10 mouse cellular contexts compared by ENCODE assay signal in the genomic region with DNA sequence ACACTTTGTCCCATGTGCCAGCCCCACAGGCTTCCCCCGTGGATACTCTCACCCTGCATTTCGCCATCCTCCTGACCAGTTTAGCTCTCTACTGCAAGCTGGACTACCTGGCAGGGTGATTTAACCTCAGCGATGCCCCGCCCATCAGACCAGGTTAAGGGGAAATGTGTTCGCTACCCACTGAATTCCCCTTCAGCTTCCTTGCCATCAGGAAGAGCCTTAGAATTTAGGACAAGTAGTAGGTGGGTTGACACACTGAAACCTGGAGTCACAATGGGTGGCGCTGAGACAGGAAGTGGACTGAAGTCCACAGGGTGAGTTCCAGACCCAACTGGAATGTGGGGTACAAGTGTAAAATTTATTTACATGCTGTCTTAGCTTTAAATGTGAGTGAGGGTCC. TPM values are rescaled to one million over a fixed set of nuclear protein-coding genes. Genes with fewer than 3 reads are reported as not detected.
DNase-seq lines count a peak whose midpoint lies in the region; ATAC-seq lines count a peak whose summit lies in the region.
"Had no signal": no experiment of that assay in that cellular context is flagged by ENCODE, and none has a peak within 500 bp of the region (broad histone marks: within the 10 kb centered on the region; RNA-seq: fewer than 3 reads in every experiment).

A gene (minus strand): TSS at position 101 of the 400 bp plus-strand sequence.

- DNase-seq in kidney, postnatal 4 days, result no peak
- DNase-seq in embryonic facial prominence, embryonic 10.5 days (ENCODE audit: low spot score), result no peak
- DNase-seq in adrenal gland, postnatal 14 days, result no peak
- no peak for DNase-seq in urinary bladder, postnatal 10 days (ENCODE audit: low spot score)
- no peak for DNase-seq in embryo, embryonic 11 days
- DNase-seq: right cerebral cortex, postnatal 4 days had no signal

- H3K27ac ChIP-seq in kidney, embryonic 15.5 days, result no peak within 1 kb of the TSS
- H3K27ac ChIP-seq in embryonic facial prominence, embryonic 10.5 days (replicated peaks), result no peak within 1 kb of the TSS
- H3K27ac ChIP-seq in hindbrain, embryonic 12.5 days, result no peak within 1 kb of the TSS
- H3K27ac ChIP-seq in midbrain, embryonic 15.5 days, result no peak within 1 kb of the TSS

- H3K4me2 ChIP-seq in kidney, embryonic 15.5 days, result peak within 1 kb of the TSS; percentile 60
- peak within 1 kb of the TSS; percentile 42 for H3K4me2 ChIP-seq in hindbrain, embryonic 12.5 days (replicated peaks)
- H3K4me2 ChIP-seq in midbrain, embryonic 15.5 days, result peak within 1 kb of the TSS; percentile 48

- peaks cover 46% of the 10 kb centered on the region for H3K27me3 ChIP-seq in kidney, embryonic 15.5 days
- H3K27me3 ChIP-seq in embryonic facial prominence, embryonic 10.5 days (replicated peaks; ENCODE audit: low read depth, poor library complexity, severe bottlenecking), result peaks cover 49% of the 10 kb centered on the region
- peaks cover 32% of the 10 kb centered on the region for H3K27me3 ChIP-seq in hindbrain, embryonic 12.5 days
- peaks cover 22% of the 10 kb centered on the region for H3K27me3 ChIP-seq in midbrain, embryonic 15.5 days (replicated peaks)

- 0 out of 2 replicates have a peak within 1 kb of the TSS, but pooled peaks have one; percentile 23 for H3K9ac ChIP-seq in kidney, embryonic 15.5 days
- H3K9ac ChIP-seq in hindbrain, embryonic 12.5 days, result peak within 1 kb of the TSS; percentile 32; the same call in 1 of the 2 replicates
- H3K9ac ChIP-seq in midbrain, embryonic 15.5 days, result peak within 1 kb of the TSS; percentile 5; the same call in 1 of the 2 replicates

- H3K36me3 ChIP-seq in kidney, embryonic 15.5 days, result no peaks in the 10 kb centered on the region
- H3K36me3 ChIP-seq in embryonic facial prominence, embryonic 10.5 days (replicated peaks), result no peaks in the 10 kb centered on the region
- no peaks in the 10 kb centered on the region for H3K36me3 ChIP-seq in hindbrain, embryonic 12.5 days
- H3K36me3 ChIP-seq in midbrain, embryonic 15.5 days (replicated peaks), result no peaks in the 10 kb centered on the region

- 36% methylated on average over 6 of the region's 6 CpGs for WGBS in kidney, embryonic 15.5 days
- 28% methylated on average over 6 of the region's 6 CpGs for WGBS in embryonic facial prominence, embryonic 10.5 days
- WGBS in hindbrain, embryonic 12.5 days, result 30% methylated on average over 6 of the region's 6 CpGs
- 32% methylated on average over 6 of the region's 6 CpGs for WGBS in midbrain, embryonic 15.5 days

- H3K4me1 ChIP-seq in kidney, embryonic 15.5 days, result peaks cover 11% of the 10 kb centered on the region
- peaks cover 11% of the 10 kb centered on the region for H3K4me1 ChIP-seq in embryonic facial prominence, embryonic 10.5 days
- H3K4me1 ChIP-seq in hindbrain, embryonic 12.5 days, result 0 out of 2 replicates have a peak, but pooled peaks cover 6% of the 10 kb centered on the region
- H3K4me1 ChIP-seq in midbrain, embryonic 15.5 days, result peaks cover 8% of the 10 kb centered on the region; the same call in 1 of the 2 replicates

- ATAC-seq in kidney, embryonic 15.5 days (replicated peaks; ENCODE audit: low FRiP score), result no peak
- no peak for ATAC-seq in hindbrain, embryonic 12.5 days (ENCODE audit: low FRiP score)
- ATAC-seq in midbrain, embryonic 15.5 days (replicated peaks), result no peak
- ATAC-seq: Patski had no signal

- peak within 1 kb of the TSS; percentile 35 for H3K4me3 ChIP-seq in kidney, embryonic 15.5 days (replicated peaks)
- H3K4me3 ChIP-seq in embryonic facial prominence, embryonic 10.5 days, result peak within 1 kb of the TSS; percentile 45
- peak within 1 kb of the TSS; percentile 15 for H3K4me3 ChIP-seq in hindbrain, embryonic 12.5 days
- H3K4me3 ChIP-seq in midbrain, embryonic 15.5 days, result peak within 1 kb of the TSS; percentile 28

- no peaks in the 10 kb centered on the region for H3K9me3 ChIP-seq in kidney, embryonic 15.5 days (replicated peaks)
- no peaks in the 10 kb centered on the region for H3K9me3 ChIP-seq in embryonic facial prominence, embryonic 10.5 days
- no peaks in the 10 kb centered on the region for H3K9me3 ChIP-seq in hindbrain, embryonic 12.5 days (replicated peaks)
- H3K9me3 ChIP-seq in midbrain, embryonic 15.5 days, result no peaks in the 10 kb centered on the region

RNA-seq across cellular contexts. Expression of the gene that starts here (rescaled TPM):
- 0.33 and 0.47 TPM in 2 replicates for polyA plus RNA-seq in kidney, embryonic 15.5 days (2015; fragmentation: Nextera tagmentation; extraction: Ambion mirVana)
- polyA plus RNA-seq in embryonic facial prominence, embryonic 10.5 days (2016; fragmentation: Nextera tagmentation; extraction: Ambion mirVana), result 0.09 and 0.13 TPM in 2 replicates
- 0.06 and 0.07 TPM in 2 replicates for polyA plus RNA-seq in hindbrain, embryonic 12.5 days (2016; fragmentation: Nextera tagmentation; extraction: Ambion mirVana)
- 0.25 and 0.87 TPM in 2 replicates for polyA plus RNA-seq in midbrain, embryonic 15.5 days (2015; fragmentation: Nextera tagmentation; extraction: Ambion mirVana)
- 0.19 TPM in 1 of 2 replicates, not detected in the other for total RNA-seq in adrenal gland, postnatal 14 days (2021)
- polyA plus RNA-seq: Patski had no signal
